Mouse (Mus musculus): ENCODE data around the gene Ehd1. TPM values are rescaled to one million over a fixed set of nuclear protein-coding genes. Genes with fewer than 3 reads are reported as not detected.
A peak's percentile ranks its signal among the peaks of the same experiment; 100 is the strongest.

Ehd1 gene
- polyA plus RNA-seq, 1 experiment from 2014 or later, result 63.8 TPM

DNA sequence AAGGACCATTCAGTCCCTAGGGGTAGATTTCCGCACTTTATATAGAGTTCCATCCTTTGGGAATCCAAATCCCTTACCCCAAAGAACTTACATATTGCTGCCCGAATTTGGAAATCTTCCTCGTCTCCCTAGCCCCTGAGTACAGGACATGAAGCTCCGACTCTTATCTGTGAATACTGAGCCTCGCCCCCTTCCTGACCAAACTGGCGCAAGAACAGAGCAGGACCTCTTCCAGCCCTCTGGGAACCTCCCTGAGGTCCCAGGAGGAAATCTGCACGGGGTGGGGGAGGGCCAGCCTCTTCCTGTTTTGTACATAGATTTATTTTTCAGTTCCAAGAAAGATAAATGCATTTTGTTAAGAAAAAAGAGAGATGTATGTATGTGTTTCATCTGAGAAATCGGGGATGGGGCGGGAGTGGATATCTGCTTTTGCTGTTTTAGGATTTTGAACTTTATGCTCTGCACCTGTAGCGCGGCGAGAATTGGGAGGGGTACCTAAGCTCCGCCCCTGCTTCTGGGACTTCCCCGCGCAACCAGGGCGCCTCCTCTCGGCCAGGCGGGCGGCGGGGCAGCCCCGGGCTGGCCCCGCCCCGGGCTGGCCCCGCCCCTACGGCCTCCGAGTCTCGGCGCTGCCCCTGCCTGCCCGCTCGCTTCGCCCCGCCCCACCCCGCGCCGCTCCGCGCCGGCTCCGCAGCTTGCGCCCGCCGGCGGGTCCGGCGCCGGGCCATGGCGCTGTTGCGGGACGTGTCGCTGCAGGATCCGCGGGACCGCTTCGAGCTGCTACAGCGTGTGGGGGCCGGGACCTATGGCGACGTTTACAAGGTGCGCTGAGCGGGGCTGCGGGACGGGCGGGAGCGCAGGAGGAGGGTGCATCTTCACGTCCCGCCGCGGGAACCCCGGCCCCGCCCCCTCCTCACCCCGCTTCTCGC is 64.3 kb downstream of the Ehd1 start, which contains the start of gene Map4k2:
TSS of gene Map4k2 (plus strand) at position 612 of the 929 bp plus-strand sequence.
- peak within 1 kb of the TSS; percentile 67 for H3K4me3 ChIP-seq (ENCODE audit: low read depth, low read length)
- DNase-seq (ENCODE audit: low spot score) (peak; percentile 94), ATAC-seq (ENCODE audit: low FRiP score, low TSS enrichment) (peak; percentile 84)
- H3K4me2 ChIP-seq (replicated peaks; ENCODE audit: low read depth), result peak within 1 kb of the TSS; percentile 90
- TF ChIP-seq CTCF (IDR thresholded peaks at IDR 0.05; ENCODE audit: low read depth) (peak; percentile 56), EP300 (optimal IDR thresholded peaks at IDR 0.05) (no peak)
- H3K27ac ChIP-seq (replicated peaks), result peak within 1 kb of the TSS; percentile 24
- no peaks in the 10 kb centered on the region for H3K27me3 ChIP-seq (ENCODE audit: control insufficient read depth, insufficient read depth, low read length)
- WGBS, result 5% methylated on average over 58 of the region's 72 CpGs
- H3K36me3 ChIP-seq (ENCODE audit: control insufficient read depth, insufficient read depth, low read length), result peaks cover 14% of the 10 kb centered on the region; the same call in 1 of the 2 replicates
- H3K4me1 ChIP-seq (replicated peaks; ENCODE audit: control insufficient read depth, insufficient read depth), result no peaks in the 10 kb centered on the region
- no peaks in the 10 kb centered on the region for H3K9me3 ChIP-seq (ENCODE audit: control insufficient read depth, low read length)
- H3K9ac ChIP-seq (ENCODE audit: low read length), result peak within 1 kb of the TSS; percentile 76

DNA sequence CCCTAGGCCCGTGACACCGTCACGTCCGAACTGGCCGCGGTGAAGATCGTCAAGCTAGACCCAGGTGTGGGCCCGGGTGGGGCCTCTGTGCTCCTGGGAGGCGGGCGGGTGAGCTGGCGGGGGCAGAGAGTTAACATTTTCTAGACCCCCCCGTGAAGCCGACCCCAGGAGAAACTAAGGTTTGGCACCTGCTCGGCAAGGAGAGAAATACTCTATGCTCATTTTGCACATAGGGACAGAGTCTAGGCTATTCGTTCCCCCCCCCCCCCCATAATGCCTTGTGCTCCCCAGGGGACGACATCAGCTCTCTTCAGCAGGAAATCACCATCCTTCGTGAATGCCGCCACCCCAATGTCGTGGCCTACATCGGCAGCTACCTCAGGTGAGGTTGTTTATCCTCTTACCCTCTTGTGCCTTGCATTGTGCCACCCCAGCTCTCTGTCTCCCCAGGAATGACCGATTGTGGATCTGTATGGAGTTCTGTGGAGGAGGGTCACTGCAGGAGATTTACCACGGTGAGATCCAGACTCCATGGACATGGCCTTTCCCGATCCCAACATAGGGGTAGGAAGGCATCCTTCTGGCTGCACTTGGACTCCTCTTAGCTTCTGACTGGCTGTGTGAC is 65.0 kb downstream of the Ehd1 start:
- H3K4me2 ChIP-seq (replicated peaks; ENCODE audit: low read depth), result peak overlapping the region; percentile 90
- no peak; the same call in 1 of the 2 replicates for ATAC-seq (ENCODE audit: low FRiP score, low TSS enrichment)
- H3K4me3 ChIP-seq (ENCODE audit: low read depth, low read length), result peak overlapping the region; percentile 67
- H3K9ac ChIP-seq (ENCODE audit: low read length), result peak overlapping the region; percentile 76
- no peaks in the 10 kb centered on the region for H3K27me3 ChIP-seq (ENCODE audit: control insufficient read depth, insufficient read depth, low read length)
- no peak for DNase-seq (ENCODE audit: low spot score)
- 13% methylated on average over 22 of the region's 23 CpGs for WGBS
- H3K27ac ChIP-seq (replicated peaks), result no peak overlapping the region; the same call in 1 of the 2 replicates
- H3K36me3 ChIP-seq (ENCODE audit: control insufficient read depth, insufficient read depth, low read length), result peaks cover 17% of the 10 kb centered on the region; the same call in 1 of the 2 replicates
- TF ChIP-seq EP300 (optimal IDR thresholded peaks at IDR 0.05), result no peak
- H3K4me1 ChIP-seq (replicated peaks; ENCODE audit: control insufficient read depth, insufficient read depth), result no peaks in the 10 kb centered on the region
- H3K9me3 ChIP-seq (ENCODE audit: control insufficient read depth, low read length), result no peaks in the 10 kb centered on the region

DNA sequence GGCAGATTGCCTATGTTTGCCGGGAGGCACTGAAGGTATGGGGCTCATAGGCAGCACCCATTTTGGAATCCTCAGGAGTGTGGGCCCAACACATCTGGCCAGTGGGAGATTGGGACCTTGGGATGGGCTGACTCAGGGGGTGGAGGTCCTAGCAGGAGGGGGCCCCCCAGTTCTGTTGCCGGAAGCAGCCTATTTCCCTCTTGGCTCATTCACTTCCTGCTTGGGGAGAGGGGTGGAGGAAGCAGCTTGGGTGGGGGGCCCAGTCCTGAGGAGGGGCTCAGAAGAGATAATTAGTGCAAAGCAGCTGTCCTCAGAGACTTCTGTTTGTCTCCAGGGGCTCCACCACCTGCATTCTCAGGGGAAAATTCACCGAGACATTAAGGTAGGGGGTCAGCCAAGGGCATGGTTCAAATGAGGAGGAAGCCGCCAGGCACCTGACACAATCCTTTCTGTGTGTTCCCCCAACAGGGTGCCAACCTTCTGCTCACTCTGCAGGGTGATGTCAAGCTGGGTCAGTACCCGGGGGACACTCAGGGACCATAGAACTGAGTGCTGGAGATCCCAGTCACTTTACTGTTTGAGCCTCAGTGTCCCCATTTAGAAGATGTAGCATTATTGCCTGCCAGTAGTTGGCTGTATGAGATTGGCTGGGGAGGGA is 65.9 kb downstream of the Ehd1 start:
- TF ChIP-seq EP300 (optimal IDR thresholded peaks at IDR 0.05) (no peak), CTCF (IDR thresholded peaks at IDR 0.05; ENCODE audit: low read depth) (no peak)
- Histone ChIP-seq H3K27ac (replicated peaks) (no peak overlapping the region), H3K36me3 (ENCODE audit: control insufficient read depth, insufficient read depth, low read length) (peaks cover 15% of the 10 kb centered on the region; the same call in 1 of the 2 replicates), H3K4me3 (ENCODE audit: low read depth, low read length) (no peak overlapping the region), H3K27me3 (ENCODE audit: control insufficient read depth, insufficient read depth, low read length) (no peaks in the 10 kb centered on the region), H3K9me3 (ENCODE audit: control insufficient read depth, low read length) (no peaks in the 10 kb centered on the region), H3K4me1 (replicated peaks; ENCODE audit: control insufficient read depth, insufficient read depth) (no peaks in the 10 kb centered on the region), H3K4me2 (replicated peaks; ENCODE audit: low read depth) (0 out of 2 replicates have a peak overlapping the region, but pooled peaks have one; percentile 90), H3K9ac (ENCODE audit: low read length) (0 out of 2 replicates have a peak overlapping the region, but pooled peaks have one; percentile 76)
- ATAC-seq (ENCODE audit: low FRiP score, low TSS enrichment), result no peak
- DNase-seq (ENCODE audit: low spot score), result no peak
- 79% methylated on average over 5 of the region's 5 CpGs for WGBS

GRCm38 (mm10) chr19:6343066-6343925 is 66.8 kb downstream of the Ehd1 start:
- Histone ChIP-seq H3K9ac (ENCODE audit: low read length) (no peak overlapping the region), H3K4me3 (ENCODE audit: low read depth, low read length) (no peak overlapping the region), H3K4me2 (replicated peaks; ENCODE audit: low read depth) (no peak overlapping the region), H3K27me3 (ENCODE audit: control insufficient read depth, insufficient read depth, low read length) (no peaks in the 10 kb centered on the region), H3K27ac (replicated peaks) (no peak overlapping the region), H3K9me3 (ENCODE audit: control insufficient read depth, low read length) (no peaks in the 10 kb centered on the region), H3K36me3 (ENCODE audit: control insufficient read depth, insufficient read depth, low read length) (peaks cover 15% of the 10 kb centered on the region; the same call in 1 of the 2 replicates), H3K4me1 (replicated peaks; ENCODE audit: control insufficient read depth, insufficient read depth) (no peaks in the 10 kb centered on the region)
- 77% methylated on average over 19 of the region's 19 CpGs for WGBS
- no peak for ATAC-seq (ENCODE audit: low FRiP score, low TSS enrichment)
- no peak for DNase-seq (ENCODE audit: low spot score)
- TF ChIP-seq EP300 (optimal IDR thresholded peaks at IDR 0.05) (no peak), CTCF (IDR thresholded peaks at IDR 0.05; ENCODE audit: low read depth) (no peak)

DNA sequence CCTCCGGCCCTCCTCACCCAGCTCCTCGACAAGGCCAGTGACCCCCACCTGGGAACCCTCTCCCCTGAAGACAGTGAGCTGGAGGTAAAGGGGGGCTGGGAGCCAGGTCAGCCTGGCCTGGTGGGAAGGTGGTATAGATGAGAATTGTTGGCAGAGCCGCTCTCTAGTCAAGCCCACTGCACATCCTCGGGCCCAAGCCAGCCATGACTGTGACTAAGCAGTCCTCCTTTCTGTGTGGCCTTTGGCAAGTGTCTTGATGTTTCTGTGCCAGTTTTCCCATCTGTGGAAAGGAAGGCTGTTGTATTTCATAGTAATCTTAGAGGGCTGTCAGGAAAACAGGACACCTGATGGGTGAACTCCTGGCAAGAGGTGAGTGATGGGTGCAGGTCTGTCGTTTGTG is 67.5 kb downstream of the Ehd1 start:
- no peak for ATAC-seq (ENCODE audit: low FRiP score, low TSS enrichment)

More for the DNA sequence above, 67.5 kb downstream of the Ehd1 start:
- TF ChIP-seq CTCF (IDR thresholded peaks at IDR 0.05; ENCODE audit: low read depth), result no peak
- no peak for TF ChIP-seq EP300 (optimal IDR thresholded peaks at IDR 0.05)
- H3K9ac ChIP-seq (ENCODE audit: low read length), result no peak overlapping the region
- no peak overlapping the region for H3K4me2 ChIP-seq (replicated peaks; ENCODE audit: low read depth)
- no peaks in the 10 kb centered on the region for H3K4me1 ChIP-seq (replicated peaks; ENCODE audit: control insufficient read depth, insufficient read depth)
- H3K9me3 ChIP-seq (ENCODE audit: control insufficient read depth, low read length), result no peaks in the 10 kb centered on the region
- H3K27ac ChIP-seq (replicated peaks), result no peak overlapping the region
- 89% methylated on average over 5 of the region's 5 CpGs for WGBS
- H3K36me3 ChIP-seq (ENCODE audit: control insufficient read depth, insufficient read depth, low read length), result peaks cover 10% of the 10 kb centered on the region; the same call in 1 of the 2 replicates
- H3K4me3 ChIP-seq (ENCODE audit: low read depth, low read length), result no peak overlapping the region
- no peaks in the 10 kb centered on the region for H3K27me3 ChIP-seq (ENCODE audit: control insufficient read depth, insufficient read depth, low read length)
- no peak for DNase-seq (ENCODE audit: low spot score)
